Mouse (Mus musculus) spleen, adult 2 months (tissue): ENCODE data around the gene Ceacam19.

Experiments used
- CTCF ChIP-seq: fragments of 200-500 bp; IDR thresholded peaks from 2 replicates; pipeline ENCODE4 v1.5.1; 2011; ENCODE audit warnings: mild to moderate bottlenecking, inconsistent platforms; ENCODE audit not compliant: insufficient read depth, insufficient read length, insufficient replicate concordance; ENCODE audit errors: extremely low read depth
- POLR2A ChIP-seq: fragments of 200-500 bp; IDR thresholded peaks from 2 replicates; pipeline ENCODE4 v1.6.1; 2011; ENCODE audit warnings: low read depth, low read length, inconsistent platforms

GRCm38 (mm10) chr7:19914558-19914957 is 26.8 kb upstream of the Ceacam19 start:
- no peak for TF ChIP-seq CTCF
- TF ChIP-seq POLR2A = no peak
